Mouse (Mus musculus) olfactory bulb, adult 2 months (tissue): ENCODE measurements at regions not wholly inside any gene's neighbourhood (a gene's known extent, or its start where the extent isn't known, plus 50 kb on each side); places are given as distances from the start of the nearest gene placed in this dataset.

Experiments
- CTCF ChIP-seq: fragments of 200-500 bp; IDR thresholded peaks from 2 replicates; pipeline ENCODE4 v1.5.1; 2012; ENCODE audit warnings: low read depth, mild to moderate bottlenecking, low read length, moderate library complexity; ENCODE audit not compliant: insufficient read depth
- POLR2A ChIP-seq: fragments of 200-500 bp; IDR thresholded peaks from 2 replicates; pipeline ENCODE4 v1.6.1; 2012; ENCODE audit warnings: mild to moderate bottlenecking, low read depth, low read length, moderate library complexity; ENCODE audit not compliant: insufficient read depth

DNA sequence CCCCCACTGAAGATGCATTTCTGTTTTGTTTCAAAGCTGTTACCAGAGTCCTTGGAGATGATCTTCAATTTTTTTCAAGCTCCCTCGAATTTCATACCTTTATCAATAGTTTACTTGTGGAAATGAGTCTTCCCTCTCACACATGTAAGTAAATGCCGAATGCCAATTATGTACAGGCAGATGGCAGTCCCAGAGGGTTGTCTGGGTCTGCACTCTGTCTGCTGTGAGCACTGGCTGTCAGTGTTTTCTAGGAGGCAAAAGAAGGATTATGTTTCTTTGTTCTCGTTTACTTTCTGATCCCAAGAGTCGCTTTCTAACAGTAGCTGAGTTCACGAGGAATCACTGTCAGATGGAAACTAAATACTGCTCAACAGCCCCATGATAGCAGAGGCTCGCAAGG, 491.5 kb downstream of the 1700129C05Rik start:
- TF ChIP-seq POLR2A = no peak
- no peak for TF ChIP-seq CTCF
